Mouse (Mus musculus) forebrain, embryonic 15.5 days (tissue): ENCODE results near the gene Chd6. TPM values are rescaled to one million over a fixed set of nuclear protein-coding genes. Genes with fewer than 3 reads are reported as not detected.

Experiments
- polyA plus RNA-seq: library from polyadenylated mRNA; unstranded; fragments of >200 nt; fragmentation: Nextera tagmentation; extraction: Ambion mirVana; gene quantifications from 2 replicates; pipeline ENCODE4 v1.2.1, GENCODE M21; 2015

The Chd6 gene
- polyA plus RNA-seq, 1 experiment from 2014 or later = 39.5 TPM

Other genes with a start within 250 kb of the Chd6 start
- 19.7 and 21.1 TPM in 2 replicates for gene Zhx3, start 236.1 kb downstream of the Chd6 start, polyA plus RNA-seq
- 0.13 and 0.15 TPM in 2 replicates for gene Lpin3, start 228.4 kb downstream of the Chd6 start, polyA plus RNA-seq
- 0.29 and 0.34 TPM in 2 replicates for gene Emilin3, start 196.7 kb downstream of the Chd6 start, polyA plus RNA-seq